Mouse (Mus musculus) hindbrain, embryonic 15.5 days (tissue): Measurements from ENCODE around the gene Acvrl1. TPM values are rescaled to one million over a fixed set of nuclear protein-coding genes. Genes with fewer than 3 reads are reported as not detected.

ENCODE experiments used
- ATAC-seq: fragments of 200-750 bp; cut with Nextera tagmentation; 2 replicates; pipeline ENCODE4 v1.8.0; 2017; ENCODE audit warnings: low read depth, moderate number of reproducible peaks, moderate TSS enrichment; ENCODE audit not compliant: low FRiP score
- H3K27ac ChIP-seq: fragments of 300-500 bp; sonication (generic); replicated peaks from 2 replicates; pipeline ENCODE4 v1.5.1; 2015; ENCODE audit warnings: mild to moderate bottlenecking, inconsistent platforms
- H3K27me3 ChIP-seq: fragments of 300-500 bp; sonication (generic); 2 replicates; pipeline ENCODE4 v1.6.1; 2015; ENCODE audit warnings: control low read depth, inconsistent platforms
- H3K36me3 ChIP-seq: fragments of 300-500 bp; sonication (generic); 2 replicates; pipeline ENCODE4 v1.6.1; 2015; ENCODE audit warnings: control low read depth, inconsistent platforms
- H3K4me1 ChIP-seq: fragments of 300-500 bp; sonication (generic); replicated peaks from 2 replicates; pipeline ENCODE4 v1.6.1; 2015; ENCODE audit warnings: control low read depth, inconsistent platforms
- H3K4me2 ChIP-seq: fragments of 300-500 bp; sonication (generic); 2 replicates; pipeline ENCODE4 v1.6.1; 2015; ENCODE audit warnings: moderate library complexity, mild to moderate bottlenecking, inconsistent platforms
- H3K4me3 ChIP-seq: fragments of 300-500 bp; sonication (generic); 2 replicates; pipeline ENCODE4 v1.5.1; 2015; ENCODE audit warnings: mild to moderate bottlenecking, inconsistent platforms
- H3K9ac ChIP-seq: fragments of 300-500 bp; sonication (generic); 2 replicates; pipeline ENCODE4 v1.6.1; 2015; ENCODE audit warnings: inconsistent platforms
- H3K9me3 ChIP-seq: fragments of 300-500 bp; sonication (generic); 2 replicates; pipeline ENCODE4 v1.6.1; 2016; ENCODE audit warnings: control low read depth, inconsistent platforms
- WGBS: fragments of 180-500 bp; shearing (Covaris S2); methylation state at CpG from one replicate; pipeline ENCODE4 v1.1.7; 2015; 5-methylcytosine and 5-hydroxymethylcytosine counted together
- microRNA-seq: library from miRNA; unstranded; fragments of <30 nt; microRNA quantifications from one replicate; pipeline ENCODE4, GENCODE M21; 2016
- polyA plus RNA-seq: library from polyadenylated mRNA; unstranded; fragments of >200 nt; fragmentation: Nextera tagmentation; extraction: Ambion mirVana; gene quantifications from 2 replicates; pipeline ENCODE4 v1.2.1, GENCODE M21; 2015

Acvrl1 gene
- polyA plus RNA-seq, 1 experiment from 2014 or later = 9.6 TPM

- 72% methylated on average over 10 of the region's 10 CpGs for WGBS
- no peak for ATAC-seq
- H3K27ac ChIP-seq = no peak overlapping the region
- no peak overlapping the region for H3K4me3 ChIP-seq
- H3K4me1 ChIP-seq = peaks cover 22% of the 10 kb centered on the region
- no peak overlapping the region for H3K4me2 ChIP-seq
- no peak overlapping the region for H3K9ac ChIP-seq
- H3K27me3 ChIP-seq = no peaks in the 10 kb centered on the region
- peaks cover 12% of the 10 kb centered on the region for H3K36me3 ChIP-seq
- no peaks in the 10 kb centered on the region for H3K9me3 ChIP-seq
Observed at GRCm38 (mm10) chr15:101189981-101190761, 61.8 kb downstream of the Acvrl1 start.

GRCm38 (mm10) chr15:101190762-101191150 is 62.4 kb downstream of the Acvrl1 start:
- H3K27ac ChIP-seq = no peak overlapping the region
- no peak overlapping the region for H3K4me3 ChIP-seq
- no peak for ATAC-seq
- peaks cover 22% of the 10 kb centered on the region for H3K4me1 ChIP-seq
- H3K4me2 ChIP-seq = no peak overlapping the region
- 67% methylated on average over 5 of the region's 5 CpGs for WGBS
- peaks cover 17% of the 10 kb centered on the region for H3K36me3 ChIP-seq
- H3K9me3 ChIP-seq = no peaks in the 10 kb centered on the region
- H3K9ac ChIP-seq = no peak overlapping the region
- H3K27me3 ChIP-seq = no peaks in the 10 kb centered on the region

- ATAC-seq = no peak; the same call in 1 of the 2 replicates
- H3K4me2 ChIP-seq = no peak overlapping the region
- no peak overlapping the region for H3K9ac ChIP-seq
- WGBS = 16% methylated on average over 13 of the region's 13 CpGs
- peaks cover 22% of the 10 kb centered on the region for H3K4me1 ChIP-seq
- H3K27me3 ChIP-seq = no peaks in the 10 kb centered on the region
- no peak overlapping the region for H3K4me3 ChIP-seq
- peaks cover 24% of the 10 kb centered on the region for H3K36me3 ChIP-seq
- H3K27ac ChIP-seq = peak overlapping the region; percentile 25; the same call in 1 of the 2 replicates
- H3K9me3 ChIP-seq = no peaks in the 10 kb centered on the region
Observed at GRCm38 (mm10) chr15:101191459-101192259, 63.3 kb downstream of the Acvrl1 start.

- 57% methylated on average over 7 of the region's 7 CpGs for WGBS
- ATAC-seq = no peak
- Histone ChIP-seq H3K4me2 (no peak overlapping the region), H3K4me3 (no peak overlapping the region), H3K9me3 (no peaks in the 10 kb centered on the region), H3K36me3 (peaks cover 30% of the 10 kb centered on the region), H3K9ac (no peak overlapping the region), H3K27me3 (no peaks in the 10 kb centered on the region), H3K4me1 (peaks cover 22% of the 10 kb centered on the region), H3K27ac (no peak overlapping the region)
Observed at GRCm38 (mm10) chr15:101192260-101192640, 63.9 kb downstream of the Acvrl1 start.

GRCm38 (mm10) chr15:101192651-101193050 is 64.3 kb downstream of the Acvrl1 start:
- Histone ChIP-seq H3K9ac (no peak overlapping the region), H3K4me1 (peaks cover 22% of the 10 kb centered on the region), H3K9me3 (no peaks in the 10 kb centered on the region), H3K27me3 (no peaks in the 10 kb centered on the region), H3K4me3 (no peak overlapping the region), H3K27ac (no peak overlapping the region), H3K36me3 (peaks cover 33% of the 10 kb centered on the region), H3K4me2 (no peak overlapping the region)
- 78% methylated on average over 7 of the region's 7 CpGs for WGBS
- no peak for ATAC-seq

- Histone ChIP-seq H3K36me3 (peaks cover 36% of the 10 kb centered on the region), H3K27ac (no peak overlapping the region), H3K4me2 (no peak overlapping the region), H3K4me3 (no peak overlapping the region), H3K9me3 (no peaks in the 10 kb centered on the region), H3K9ac (no peak overlapping the region), H3K4me1 (peaks cover 22% of the 10 kb centered on the region), H3K27me3 (no peaks in the 10 kb centered on the region)
- 96% methylated on average over 6 of the region's 6 CpGs for WGBS
- no peak for ATAC-seq
Observed at GRCm38 (mm10) chr15:101193971-101194370, 65.6 kb downstream of the Acvrl1 start.

Small RNA genes lying within 50 kb of the gene (microRNA-seq; reads per million reads assigned to microRNA genes)
- gene Mir6962 = not detected

Other genes with a start within 250 kb of the Acvrl1 start
- gene Gm47841, start 81.1 kb upstream of the Acvrl1 start, polyA plus RNA-seq = not detected in 2 replicates
- gene Fignl2, start 50.0 kb upstream of the Acvrl1 start, polyA plus RNA-seq = 0.09 and 0.10 TPM in 2 replicates
- not detected in 2 replicates for gene Ankrd33, start 12.8 kb upstream of the Acvrl1 start, polyA plus RNA-seq
- 21.7 and 24.1 TPM in 2 replicates for gene Acvr1b, start 45.5 kb downstream of the Acvrl1 start, polyA plus RNA-seq
- 1.9 and 2.4 TPM in 2 replicates for gene Grasp, start 95.7 kb downstream of the Acvrl1 start, polyA plus RNA-seq
- gene Nr4a1, start 125.7 kb downstream of the Acvrl1 start, polyA plus RNA-seq = 6.6 and 6.9 TPM in 2 replicates
- gene Atg101, start 155.8 kb downstream of the Acvrl1 start, polyA plus RNA-seq = 75.5 and 76.5 TPM in 2 replicates
- gene 6030408B16Rik, start 164.7 kb downstream of the Acvrl1 start, polyA plus RNA-seq = 0.31 TPM in 1 of 2 replicates, not detected in the other
- gene Krt80, start 241.6 kb downstream of the Acvrl1 start, polyA plus RNA-seq = 0.06 and 0.13 TPM in 2 replicates